Mouse (Mus musculus) kidney, embryonic 14.5 days (tissue): ENCODE measurements around the gene Gm43738. TPM values are rescaled to one million over a fixed set of nuclear protein-coding genes. Genes with fewer than 3 reads are reported as not detected.

ENCODE experiments used
- ATAC-seq: fragments of 200-750 bp; cut with Nextera tagmentation; 2 replicates; pipeline ENCODE4 v1.8.0; 2017; ENCODE audit warnings: moderate number of reproducible peaks, mild to moderate bottlenecking, moderate TSS enrichment, moderate library complexity; ENCODE audit not compliant: low FRiP score, low TSS enrichment
- H3K27ac ChIP-seq: fragments of 300-500 bp; sonication (generic); 2 replicates; pipeline ENCODE4 v1.5.1; 2014; ENCODE audit warnings: low read depth, mild to moderate bottlenecking, low read length, moderate library complexity, mixed read lengths
- H3K27me3 ChIP-seq: fragments of 300-500 bp; sonication (generic); 2 replicates; pipeline ENCODE4 v1.6.1; 2014; ENCODE audit warnings: mild to moderate bottlenecking, low read length; ENCODE audit not compliant: control insufficient read depth, insufficient read depth
- H3K36me3 ChIP-seq: fragments of 300-500 bp; sonication (generic); 2 replicates; pipeline ENCODE4 v1.6.1; 2014; ENCODE audit warnings: low read length, mixed read lengths; ENCODE audit not compliant: control insufficient read depth, insufficient read depth
- H3K4me1 ChIP-seq: fragments of 300-500 bp; sonication (generic); 2 replicates; pipeline ENCODE4 v1.6.1; 2014; ENCODE audit warnings: low read length, mixed read lengths; ENCODE audit not compliant: control insufficient read depth, insufficient read depth
- H3K4me2 ChIP-seq: fragments of 300-500 bp; sonication (generic); replicated peaks from 2 replicates; pipeline ENCODE4 v1.6.1; 2014; ENCODE audit warnings: low read depth, mild to moderate bottlenecking, low read length
- H3K4me3 ChIP-seq: fragments of 300-500 bp; sonication (generic); 2 replicates; pipeline ENCODE4 v1.5.1; 2014; ENCODE audit warnings: mild to moderate bottlenecking, low read length
- H3K9ac ChIP-seq: fragments of 300-500 bp; sonication (generic); 2 replicates; pipeline ENCODE4 v1.6.1; 2014; ENCODE audit warnings: low read depth, mild to moderate bottlenecking, low read length, moderate library complexity
- H3K9me3 ChIP-seq: fragments of 300-500 bp; sonication (generic); 2 replicates; pipeline ENCODE4 v1.6.1; 2016; ENCODE audit warnings: low read length; ENCODE audit not compliant: control insufficient read depth
- WGBS: fragments of 180-500 bp; shearing (Covaris S2); extraction: QIAGEN DNeasy Blood & Tissue Kit; methylation state at CpG from one replicate; pipeline ENCODE4 v1.1.7; 2014; 5-methylcytosine and 5-hydroxymethylcytosine counted together
- polyA plus RNA-seq: library from polyadenylated mRNA; unstranded; fragments of >200 nt; fragmentation: Nextera tagmentation; extraction: Ambion mirVana; gene quantifications from 2 replicates; pipeline ENCODE4 v1.2.1, GENCODE M21; 2014

Gm43738 gene
- polyA plus RNA-seq: not detected in 2 replicates

DNA sequence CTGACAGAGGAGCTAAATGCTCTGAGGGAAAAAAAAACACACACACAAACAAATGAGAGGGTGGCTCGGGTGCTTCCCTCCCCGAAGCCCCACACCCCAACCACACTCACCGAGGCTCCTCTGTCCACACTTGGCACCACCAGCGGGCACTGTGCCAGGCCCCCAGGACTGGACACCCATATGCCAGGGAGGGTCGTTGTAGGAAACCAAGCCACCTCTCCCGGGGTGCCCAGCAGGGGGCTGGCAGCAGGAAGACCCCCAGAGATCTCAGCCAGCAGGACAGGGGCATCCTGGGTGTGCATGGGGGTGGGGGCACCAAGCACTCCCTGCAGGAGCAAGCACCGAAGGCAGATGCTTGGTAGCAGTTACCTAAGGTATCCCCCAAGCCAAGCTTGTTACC lies at the start of gene Gm43738:
TSS of gene Gm43738 (minus strand) at position 289 of the 400 bp plus-strand sequence.
- Histone ChIP-seq H3K9me3 (no peaks in the 10 kb centered on the region), H3K36me3 (peaks cover 39% of the 10 kb centered on the region; the same call in 1 of the 2 replicates), H3K27ac (0 out of 2 replicates have a peak within 1 kb of the TSS, but pooled peaks have one; percentile 55), H3K4me3 (peak within 1 kb of the TSS; percentile 82), H3K27me3 (no peaks in the 10 kb centered on the region), H3K4me1 (peaks cover 15% of the 10 kb centered on the region), H3K9ac (peak within 1 kb of the TSS; percentile 74), H3K4me2 (peak within 1 kb of the TSS; percentile 91)
- 49% methylated on average over 7 of the region's 7 CpGs for WGBS
- ATAC-seq: no peak

DNA sequence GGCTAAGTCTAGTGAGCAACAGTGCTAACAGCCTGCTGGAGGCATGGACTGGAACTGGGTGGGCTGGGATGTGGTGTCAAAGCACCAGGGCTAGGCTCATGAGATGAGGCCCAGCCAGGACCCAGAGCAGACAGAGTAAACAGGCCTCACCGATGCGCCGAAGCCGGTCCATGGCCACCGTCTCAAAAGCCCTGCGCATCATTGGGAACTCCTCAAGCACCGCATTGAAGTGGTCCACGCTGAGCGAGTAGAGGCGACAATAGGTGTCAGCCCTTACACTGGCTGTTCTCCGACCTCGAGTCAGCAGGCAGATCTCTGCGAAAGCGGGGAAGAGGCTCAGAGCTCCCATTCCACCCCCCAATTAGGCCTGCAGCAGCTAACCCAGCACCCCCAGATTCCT lies 47.7 kb upstream of the Gm43738 start:
- no peak overlapping the region for H3K4me2 ChIP-seq
- H3K9me3 ChIP-seq: no peaks in the 10 kb centered on the region
- no peak overlapping the region for H3K4me3 ChIP-seq
- peaks cover 32% of the 10 kb centered on the region for H3K27me3 ChIP-seq
- WGBS: 68% methylated on average over 14 of the region's 14 CpGs
- no peak for ATAC-seq
- H3K36me3 ChIP-seq: no peaks in the 10 kb centered on the region
- no peak overlapping the region for H3K9ac ChIP-seq
- H3K27ac ChIP-seq: no peak overlapping the region
- H3K4me1 ChIP-seq: no peaks in the 10 kb centered on the region

- Histone ChIP-seq H3K9me3 (no peaks in the 10 kb centered on the region), H3K4me1 (no peaks in the 10 kb centered on the region), H3K4me3 (peak overlapping the region; percentile 25), H3K27ac (no peak overlapping the region), H3K27me3 (peaks cover 32% of the 10 kb centered on the region), H3K36me3 (no peaks in the 10 kb centered on the region), H3K4me2 (peak overlapping the region; percentile 46), H3K9ac (peak overlapping the region; percentile 35; the same call in 1 of the 2 replicates)
- 5% methylated on average over 15 of the region's 15 CpGs for WGBS
- peak; percentile 10; the same call in 1 of the 2 replicates for ATAC-seq
Observed at GRCm38 (mm10) chr3:89147979-89148311, 47.0 kb upstream of the Gm43738 start.

GRCm38 (mm10) chr3:89147101-89147978 lies 46.4 kb upstream of the Gm43738 start:
- peak; percentile 81 for ATAC-seq
- Histone ChIP-seq H3K4me3 (peak overlapping the region; percentile 25), H3K4me1 (no peaks in the 10 kb centered on the region), H3K9ac (peak overlapping the region; percentile 35; the same call in 1 of the 2 replicates), H3K27ac (no peak overlapping the region), H3K36me3 (no peaks in the 10 kb centered on the region), H3K4me2 (peak overlapping the region; percentile 46), H3K9me3 (no peaks in the 10 kb centered on the region), H3K27me3 (peaks cover 32% of the 10 kb centered on the region)
- 25% methylated on average over 26 of the region's 26 CpGs for WGBS

- WGBS: 50% methylated on average over 8 of the region's 8 CpGs
Observed at GRCm38 (mm10) chr3:89145566-89145965, 44.7 kb upstream of the Gm43738 start.

DNA sequence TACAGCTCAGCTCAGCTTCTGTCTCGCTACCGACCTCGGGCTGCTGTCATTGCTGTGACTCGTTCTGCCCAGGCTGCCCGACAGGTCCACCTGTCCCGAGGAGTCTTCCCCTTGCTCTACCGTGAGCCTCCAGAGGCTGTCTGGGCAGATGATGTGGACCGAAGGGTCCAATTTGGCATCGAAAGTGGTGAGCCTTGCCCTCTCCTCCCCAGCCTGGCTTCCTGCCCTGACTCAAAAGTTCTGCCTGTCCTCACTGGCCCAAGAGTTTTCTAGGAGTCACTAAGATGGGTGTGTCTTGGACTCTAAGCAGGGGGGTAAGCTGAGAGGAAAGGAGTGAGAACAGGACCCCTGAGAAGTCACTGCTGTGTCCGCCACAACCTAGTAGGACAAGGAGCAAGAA lies 43.9 kb upstream of the Gm43738 start:
- ATAC-seq: no peak
- Histone ChIP-seq H3K36me3 (no peaks in the 10 kb centered on the region), H3K9me3 (no peaks in the 10 kb centered on the region), H3K4me2 (no peak overlapping the region), H3K27ac (no peak overlapping the region), H3K9ac (no peak overlapping the region), H3K4me3 (no peak overlapping the region), H3K4me1 (no peaks in the 10 kb centered on the region), H3K27me3 (peaks cover 20% of the 10 kb centered on the region)
- 75% methylated on average over 10 of the region's 10 CpGs for WGBS

More at GRCm38 (mm10) chr3:89145566-89145965, 44.7 kb upstream of the Gm43738 start:
- no peak overlapping the region for H3K9ac ChIP-seq
- H3K27ac ChIP-seq: no peak overlapping the region
- no peak overlapping the region for H3K4me3 ChIP-seq
- H3K9me3 ChIP-seq: no peaks in the 10 kb centered on the region
- H3K36me3 ChIP-seq: no peaks in the 10 kb centered on the region
- no peak for ATAC-seq
- H3K4me1 ChIP-seq: no peaks in the 10 kb centered on the region
- no peak overlapping the region for H3K4me2 ChIP-seq
- H3K27me3 ChIP-seq: peaks cover 24% of the 10 kb centered on the region

- H3K4me2 ChIP-seq: no peak overlapping the region; the same call in 1 of the 2 replicates
- no peak overlapping the region for H3K9ac ChIP-seq
- H3K27ac ChIP-seq: no peak overlapping the region
- no peaks in the 10 kb centered on the region for H3K36me3 ChIP-seq
- no peak overlapping the region for H3K4me3 ChIP-seq
- 29% methylated on average over 9 of the region's 9 CpGs for WGBS
- no peaks in the 10 kb centered on the region for H3K4me1 ChIP-seq
- no peaks in the 10 kb centered on the region for H3K27me3 ChIP-seq
- H3K9me3 ChIP-seq: no peaks in the 10 kb centered on the region
- ATAC-seq: peak; percentile 76
Observed at GRCm38 (mm10) chr3:89136365-89136764, 35.5 kb upstream of the Gm43738 start.

- no peaks in the 10 kb centered on the region for H3K9me3 ChIP-seq
- no peak within 1 kb of the TSS; the same call in 1 of the 2 replicates for H3K4me2 ChIP-seq
- H3K4me1 ChIP-seq: no peaks in the 10 kb centered on the region
- 69% methylated on average over 3 of the region's 3 CpGs for WGBS
- H3K36me3 ChIP-seq: no peaks in the 10 kb centered on the region
- no peak within 1 kb of the TSS for H3K9ac ChIP-seq
- no peaks in the 10 kb centered on the region for H3K27me3 ChIP-seq
- no peak within 1 kb of the TSS for H3K27ac ChIP-seq
- H3K4me3 ChIP-seq: no peak within 1 kb of the TSS
- ATAC-seq: no peak
Observed at GRCm38 (mm10) chr3:89135958-89136357, 35.1 kb upstream of the Gm43738 start, which contains the start of gene Pklr. TSS of gene Pklr (plus strand) at chr3:89136142.

GRCm38 (mm10) chr3:89133752-89134151 lies 32.9 kb upstream of the Gm43738 start:
- no peak for ATAC-seq
- Histone ChIP-seq H3K36me3 (no peaks in the 10 kb centered on the region), H3K27ac (no peak overlapping the region), H3K4me3 (no peak overlapping the region), H3K4me1 (no peaks in the 10 kb centered on the region), H3K9ac (no peak overlapping the region), H3K27me3 (no peaks in the 10 kb centered on the region), H3K9me3 (no peaks in the 10 kb centered on the region), H3K4me2 (no peak overlapping the region)
- WGBS: 64% methylated on average over 1 of the region's 1 CpGs
